Mouse (Mus musculus): Measurements from ENCODE around the gene Sphk2. TPM values are rescaled to one million over a fixed set of nuclear protein-coding genes. Genes with fewer than 3 reads are reported as not detected.
"Not testable (repeated sequence)": the region's sequence is repeated elsewhere in the genome, so short reads cannot be mapped to it uniquely, and the experiment has no call there.

Gene Sphk2
- total and polyA plus RNA-seq, 2 experiments from 2014 or later, result 11.1 to 19.5 TPM

DNA sequence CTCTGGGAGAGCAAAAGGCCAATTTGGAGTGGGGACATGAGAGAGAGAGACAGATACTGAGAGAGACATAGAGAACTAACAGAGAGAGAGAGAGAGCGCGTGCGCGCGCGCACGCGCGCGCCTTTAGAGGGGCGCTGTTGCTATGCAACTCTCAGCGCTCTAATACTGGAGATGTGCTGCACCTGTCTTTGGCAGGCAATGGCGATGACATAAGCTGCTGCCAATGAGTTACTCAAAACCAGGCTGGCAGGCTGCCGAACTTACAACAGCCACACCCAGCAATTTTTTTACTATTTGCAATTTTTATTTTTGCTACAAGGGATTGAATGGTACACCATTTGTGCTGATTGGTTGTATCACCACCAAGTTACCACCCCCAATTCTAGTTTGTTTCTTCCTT, 50.0 kb downstream of the Sphk2 start:
- ATAC-seq (ENCODE audit: insufficient read depth, low read depth) (no peak), DNase-seq (ENCODE audit: low spot score) (no peak)
- TF ChIP-seq CTCF (IDR thresholded peaks at IDR 0.05; ENCODE audit: low read depth), result no peak
- no peak overlapping the region for H3K4me2 ChIP-seq (ENCODE audit: low read depth, low read length)
- H3K36me3 ChIP-seq (replicated peaks; ENCODE audit: control insufficient read depth, insufficient read depth, low read length), result no peaks in the 10 kb centered on the region
- H3K9ac ChIP-seq (replicated peaks; ENCODE audit: low read depth, low read length), result no peak overlapping the region
- H3K27me3 ChIP-seq (ENCODE audit: control insufficient read depth, insufficient read depth, low read length), result no peaks in the 10 kb centered on the region
- no peaks in the 10 kb centered on the region for H3K9me3 ChIP-seq (replicated peaks; ENCODE audit: control insufficient read depth, low read length)
- H3K27ac ChIP-seq (ENCODE audit: low read depth), result no peak overlapping the region
- no peak overlapping the region for H3K4me3 ChIP-seq (ENCODE audit: low read depth, low read length)
- peaks cover 3% of the 10 kb centered on the region; the same call in 1 of the 2 replicates for H3K4me1 ChIP-seq (ENCODE audit: control insufficient read depth, insufficient read depth)
- WGBS, result 71% methylated on average over 14 of the region's 14 CpGs

DNA sequence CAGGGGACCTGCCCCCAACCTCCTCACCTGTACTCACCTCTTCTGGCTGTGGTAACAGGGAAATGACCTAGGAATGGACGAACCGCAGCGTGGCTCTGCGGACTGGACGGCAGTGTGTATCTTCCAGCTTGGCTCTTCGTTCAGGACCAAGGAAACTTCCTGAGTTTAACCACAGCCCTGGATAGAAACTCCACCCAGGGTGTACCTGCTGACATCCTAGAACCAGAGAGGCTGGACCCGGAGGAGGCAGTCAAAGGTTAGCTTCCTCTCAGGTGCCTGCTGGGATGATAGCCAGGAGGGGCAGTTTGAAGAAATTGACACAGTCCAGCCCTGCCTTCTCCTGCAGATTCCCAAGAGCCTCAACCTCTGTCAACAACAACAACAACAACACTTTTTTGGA, 51.6 kb downstream of the Sphk2 start, which contains the start of gene Fut2:
Gene Fut2, minus strand, starts transcription at position 234 of the 400 bp plus-strand sequence.
- 83% methylated on average over 7 of the region's 7 CpGs for WGBS
- no peaks in the 10 kb centered on the region for H3K36me3 ChIP-seq (replicated peaks; ENCODE audit: control insufficient read depth, insufficient read depth, low read length)

DNA sequence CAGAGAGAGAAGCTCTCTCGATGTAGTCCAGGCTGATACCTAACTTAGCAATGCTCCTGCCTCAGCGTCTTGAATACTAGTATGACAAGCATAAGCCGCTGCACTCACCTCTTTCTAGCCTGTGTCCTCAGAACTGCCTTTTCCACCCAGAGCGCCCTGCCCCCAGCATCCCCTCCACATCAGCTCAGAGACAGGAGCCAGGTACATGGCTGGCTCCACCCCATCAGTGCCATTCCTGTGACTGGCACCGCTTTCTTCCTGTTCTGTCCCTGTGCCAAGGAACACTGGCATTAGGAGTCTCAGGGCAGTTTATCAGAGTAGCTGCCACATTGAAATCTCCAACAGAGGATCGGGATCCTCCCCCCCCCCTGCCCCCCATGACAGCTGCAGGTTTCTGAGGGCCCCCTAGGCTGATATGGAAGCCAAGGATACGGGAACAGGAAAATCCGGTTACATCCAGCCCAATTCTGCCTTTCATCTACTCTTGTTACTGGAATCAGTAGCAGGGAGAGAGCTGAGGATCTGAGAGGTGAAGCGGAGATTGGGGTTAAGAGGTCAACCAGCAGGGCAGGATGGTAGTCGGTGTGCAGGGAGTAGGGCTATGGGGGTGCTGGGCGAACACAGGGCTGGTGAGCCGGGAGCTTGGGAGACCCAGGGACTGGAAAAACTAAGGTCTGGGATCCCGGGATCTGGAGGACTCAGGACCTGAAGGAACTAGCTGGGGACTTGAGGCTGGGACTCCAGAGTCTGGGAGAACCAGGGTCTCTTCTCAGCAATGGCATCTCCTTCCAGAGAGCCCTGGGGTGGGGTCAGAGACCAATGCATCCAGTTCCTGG, 52.3 kb downstream of the Sphk2 start:
- H3K4me3 ChIP-seq (ENCODE audit: low read depth, low read length), result no peak overlapping the region
- no peak for DNase-seq (ENCODE audit: low spot score)
- H3K27ac ChIP-seq (ENCODE audit: low read depth), result no peak overlapping the region
- no peaks in the 10 kb centered on the region for H3K9me3 ChIP-seq (replicated peaks; ENCODE audit: control insufficient read depth, low read length)
- H3K27me3 ChIP-seq (ENCODE audit: control insufficient read depth, insufficient read depth, low read length), result no peaks in the 10 kb centered on the region
- no peak overlapping the region for H3K9ac ChIP-seq (replicated peaks; ENCODE audit: low read depth, low read length)
- peaks cover 3% of the 10 kb centered on the region; the same call in 1 of the 2 replicates for H3K4me1 ChIP-seq (ENCODE audit: control insufficient read depth, insufficient read depth)
- no peaks in the 10 kb centered on the region for H3K36me3 ChIP-seq (replicated peaks; ENCODE audit: control insufficient read depth, insufficient read depth, low read length)
- H3K4me2 ChIP-seq (ENCODE audit: low read depth, low read length), result no peak overlapping the region
- 52% methylated on average over 13 of the region's 13 CpGs for WGBS
- TF ChIP-seq EP300 (IDR thresholded peaks at IDR 0.05; ENCODE audit: low read depth) (no peak), CTCF (IDR thresholded peaks at IDR 0.05; ENCODE audit: low read depth) (no peak)
- no peak for ATAC-seq (ENCODE audit: insufficient read depth, low read depth)

More for the DNA sequence above, 51.6 kb downstream of the Sphk2 start, which contains the start of gene Fut2:
- Histone ChIP-seq H3K4me3 (ENCODE audit: low read depth, low read length) (no peak within 1 kb of the TSS), H3K4me2 (ENCODE audit: low read depth, low read length) (no peak within 1 kb of the TSS), H3K9me3 (replicated peaks; ENCODE audit: control insufficient read depth, low read length) (no peaks in the 10 kb centered on the region), H3K4me1 (ENCODE audit: control insufficient read depth, insufficient read depth) (peaks cover 3% of the 10 kb centered on the region; the same call in 1 of the 2 replicates), H3K27ac (ENCODE audit: low read depth) (no peak within 1 kb of the TSS), H3K27me3 (ENCODE audit: control insufficient read depth, insufficient read depth, low read length) (no peaks in the 10 kb centered on the region), H3K9ac (replicated peaks; ENCODE audit: low read depth, low read length) (no peak within 1 kb of the TSS)
- ATAC-seq (ENCODE audit: insufficient read depth, low read depth) (no peak), DNase-seq (ENCODE audit: low spot score) (no peak)
- TF ChIP-seq EP300 (IDR thresholded peaks at IDR 0.05; ENCODE audit: low read depth) (no peak), CTCF (IDR thresholded peaks at IDR 0.05; ENCODE audit: low read depth) (no peak)

DNA sequence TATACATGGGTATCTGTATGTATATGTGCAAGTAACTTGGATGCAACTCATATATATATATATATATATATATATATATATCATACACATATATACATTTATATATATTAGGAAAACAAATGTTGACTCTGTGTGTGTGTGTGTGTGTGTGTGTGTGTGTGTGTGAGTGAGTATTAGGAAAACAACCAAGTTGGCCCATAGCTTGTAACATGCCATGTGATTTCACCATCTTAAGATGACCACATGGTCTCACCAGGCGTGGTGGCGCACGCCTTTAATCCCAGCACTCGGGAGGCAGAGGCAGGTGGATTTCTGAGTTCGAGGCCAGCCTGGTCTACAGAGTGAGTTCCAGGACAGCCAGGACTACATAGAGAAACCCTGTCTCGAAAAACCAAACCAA, 56.1 kb downstream of the Sphk2 start:
- H3K4me1 ChIP-seq (ENCODE audit: control insufficient read depth, insufficient read depth); H3K4me3 ChIP-seq (ENCODE audit: low read depth, low read length); H3K9ac ChIP-seq (replicated peaks; ENCODE audit: low read depth, low read length); ATAC-seq (ENCODE audit: insufficient read depth, low read depth); H3K27ac ChIP-seq (ENCODE audit: low read depth); H3K36me3 ChIP-seq (replicated peaks; ENCODE audit: control insufficient read depth, insufficient read depth, low read length); DNase-seq (ENCODE audit: low spot score); H3K9me3 ChIP-seq (replicated peaks; ENCODE audit: control insufficient read depth, low read length); H3K27me3 ChIP-seq (ENCODE audit: control insufficient read depth, insufficient read depth, low read length); H3K4me2 ChIP-seq (ENCODE audit: low read depth, low read length): not testable (repeated sequence)
- 87% methylated on average over 6 of the region's 6 CpGs for WGBS

DNA sequence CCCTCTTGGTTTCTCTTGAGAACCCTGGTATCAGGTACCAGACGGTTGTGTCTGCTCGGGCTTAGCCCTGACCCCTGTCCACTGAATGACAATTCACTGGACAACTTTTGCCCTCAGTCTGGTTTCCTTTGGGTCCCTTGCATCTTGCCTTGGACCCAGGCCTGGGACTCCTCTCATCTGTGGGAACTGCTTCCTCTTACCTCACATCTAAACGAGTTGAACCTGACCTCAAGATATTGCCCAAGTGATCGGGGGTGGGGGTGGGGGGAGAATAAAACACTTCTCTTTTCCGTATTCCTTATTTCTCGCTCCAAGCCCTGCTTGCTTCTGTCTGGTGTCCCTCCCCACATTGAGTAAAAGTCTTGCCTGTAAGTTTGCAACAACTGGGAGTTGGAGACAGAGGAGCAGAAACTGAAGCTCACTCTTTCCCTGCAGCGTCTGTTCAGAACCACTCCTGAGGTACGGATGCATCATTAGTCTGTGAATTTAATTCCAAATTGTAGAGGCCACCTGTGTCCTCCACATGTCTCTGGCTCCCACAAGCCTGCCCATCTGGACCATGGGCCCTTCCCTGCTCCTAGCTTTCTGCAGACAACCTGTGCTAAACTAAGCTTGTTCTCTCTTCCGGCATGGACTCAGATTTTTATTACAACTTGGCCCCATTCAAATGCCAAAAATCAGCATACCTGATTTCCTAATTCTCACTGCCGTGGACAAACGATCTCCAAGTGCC, 56.9 kb downstream of the Sphk2 start:
- H3K4me2 ChIP-seq (ENCODE audit: low read depth, low read length), result no peak overlapping the region
- TF ChIP-seq CTCF (IDR thresholded peaks at IDR 0.05; ENCODE audit: low read depth) (no peak), EP300 (IDR thresholded peaks at IDR 0.05; ENCODE audit: low read depth) (no peak)
- H3K4me3 ChIP-seq (ENCODE audit: low read depth, low read length), result no peak overlapping the region
- WGBS, result 82% methylated on average over 11 of the region's 11 CpGs
- no peaks in the 10 kb centered on the region for H3K36me3 ChIP-seq (replicated peaks; ENCODE audit: control insufficient read depth, insufficient read depth, low read length)
- peaks cover 8% of the 10 kb centered on the region; the same call in 1 of the 2 replicates for H3K9me3 ChIP-seq (replicated peaks; ENCODE audit: control insufficient read depth, low read length)
- no peak overlapping the region for H3K9ac ChIP-seq (replicated peaks; ENCODE audit: low read depth, low read length)
- no peak overlapping the region for H3K27ac ChIP-seq (ENCODE audit: low read depth)
- ATAC-seq (ENCODE audit: insufficient read depth, low read depth) (no peak), DNase-seq (ENCODE audit: low spot score) (no peak)
- peaks cover 3% of the 10 kb centered on the region; the same call in 1 of the 2 replicates for H3K4me1 ChIP-seq (ENCODE audit: control insufficient read depth, insufficient read depth)
- H3K27me3 ChIP-seq (ENCODE audit: control insufficient read depth, insufficient read depth, low read length), result no peaks in the 10 kb centered on the region

Other genes with a start within 250 kb of the Sphk2 start
Only the 30 nearest of the 32 such genes appear.
- 3.4 and 5.6 TPM in 2 replicates for gene Dhdh, start 229.2 kb downstream of the Sphk2 start, total RNA-seq (2014; rRNA removed; ENCODE audit: low replicate concordance)
- 5.1 and 5.3 TPM in 2 replicates for gene Dhdh, start 229.2 kb downstream of the Sphk2 start, polyA plus RNA-seq (2015; fragmentation: Nextera tagmentation; extraction: Ambion mirVana)
- 78.4 and 107 TPM in 2 replicates for gene Nucb1, start 207.6 kb downstream of the Sphk2 start, total RNA-seq (2014; rRNA removed; ENCODE audit: low replicate concordance)
- gene Nucb1, start 207.6 kb downstream of the Sphk2 start, polyA plus RNA-seq (2015; fragmentation: Nextera tagmentation; extraction: Ambion mirVana), result 108 and 110 TPM in 2 replicates
- 10.6 and 28.8 TPM in 2 replicates for gene Ppp1r15a, start 191.7 kb downstream of the Sphk2 start, total RNA-seq (2014; rRNA removed; ENCODE audit: low replicate concordance)
- 19.2 and 22.8 TPM in 2 replicates for gene Ppp1r15a, start 191.7 kb downstream of the Sphk2 start, polyA plus RNA-seq (2015; fragmentation: Nextera tagmentation; extraction: Ambion mirVana)
- gene Plekha4, start 191.7 kb downstream of the Sphk2 start, total RNA-seq (2014; rRNA removed; ENCODE audit: low replicate concordance), result 1.3 and 3.4 TPM in 2 replicates
- gene Plekha4, start 191.7 kb downstream of the Sphk2 start, polyA plus RNA-seq (2015; fragmentation: Nextera tagmentation; extraction: Ambion mirVana), result 0.78 and 1.2 TPM in 2 replicates
- not detected in 2 replicates for gene Hsd17b14, start 163.1 kb downstream of the Sphk2 start, total RNA-seq (2014; rRNA removed; ENCODE audit: low replicate concordance)
- 0.11 and 0.34 TPM in 2 replicates for gene Hsd17b14, start 163.1 kb downstream of the Sphk2 start, polyA plus RNA-seq (2015; fragmentation: Nextera tagmentation; extraction: Ambion mirVana)
- gene Bcat2, start 147.8 kb downstream of the Sphk2 start, total RNA-seq (2014; rRNA removed; ENCODE audit: low replicate concordance), result 70.6 and 97.2 TPM in 2 replicates
- gene Bcat2, start 147.8 kb downstream of the Sphk2 start, polyA plus RNA-seq (2015; fragmentation: Nextera tagmentation; extraction: Ambion mirVana), result 73.7 and 74.8 TPM in 2 replicates
- not detected in 2 replicates for gene Fgf21, start 102.5 kb downstream of the Sphk2 start, total RNA-seq (2014; rRNA removed; ENCODE audit: low replicate concordance)
- 0.12 TPM in 1 of 2 replicates, not detected in the other for gene Fgf21, start 102.5 kb downstream of the Sphk2 start, polyA plus RNA-seq (2015; fragmentation: Nextera tagmentation; extraction: Ambion mirVana)
- gene Fut1, start 100.7 kb downstream of the Sphk2 start, total RNA-seq (2014; rRNA removed; ENCODE audit: low replicate concordance), result not detected in 2 replicates
- not detected in 2 replicates for gene Fut1, start 100.7 kb downstream of the Sphk2 start, polyA plus RNA-seq (2015; fragmentation: Nextera tagmentation; extraction: Ambion mirVana)
- 0.53 TPM in 1 of 2 replicates, not detected in the other for gene Izumo1, start 96.2 kb downstream of the Sphk2 start, total RNA-seq (2014; rRNA removed; ENCODE audit: low replicate concordance)
- 0.11 and 0.23 TPM in 2 replicates for gene Izumo1, start 96.2 kb downstream of the Sphk2 start, polyA plus RNA-seq (2015; fragmentation: Nextera tagmentation; extraction: Ambion mirVana)
- gene Rasip1, start 90.5 kb downstream of the Sphk2 start, total RNA-seq (2014; rRNA removed; ENCODE audit: low replicate concordance), result 68.8 and 77.6 TPM in 2 replicates
- 13.7 and 14.3 TPM in 2 replicates for gene Rasip1, start 90.5 kb downstream of the Sphk2 start, polyA plus RNA-seq (2015; fragmentation: Nextera tagmentation; extraction: Ambion mirVana)
- gene Mamstr, start 78.0 kb downstream of the Sphk2 start, total RNA-seq (2014; rRNA removed; ENCODE audit: low replicate concordance), result 5.6 and 6.5 TPM in 2 replicates
- gene Mamstr, start 78.0 kb downstream of the Sphk2 start, polyA plus RNA-seq (2015; fragmentation: Nextera tagmentation; extraction: Ambion mirVana), result 7.2 and 7.7 TPM in 2 replicates
- not detected in 2 replicates for gene Fut2, start 51.6 kb downstream of the Sphk2 start, total RNA-seq (2014; rRNA removed; ENCODE audit: low replicate concordance)
- gene Fut2, start 51.6 kb downstream of the Sphk2 start, polyA plus RNA-seq (2015; fragmentation: Nextera tagmentation; extraction: Ambion mirVana), result 1.5 and 1.7 TPM in 2 replicates
- gene Ntn5, start 34.0 kb downstream of the Sphk2 start, total RNA-seq (2014; rRNA removed; ENCODE audit: low replicate concordance), result not detected in 2 replicates
- gene Ntn5, start 34.0 kb downstream of the Sphk2 start, polyA plus RNA-seq (2015; fragmentation: Nextera tagmentation; extraction: Ambion mirVana), result 0.11 TPM in 1 of 2 replicates, not detected in the other
- gene Sec1, start 23.6 kb downstream of the Sphk2 start, total RNA-seq (2014; rRNA removed; ENCODE audit: low replicate concordance), result 0.62 and 1.3 TPM in 2 replicates
- 0.16 and 0.33 TPM in 2 replicates for gene Sec1, start 23.6 kb downstream of the Sphk2 start, polyA plus RNA-seq (2015; fragmentation: Nextera tagmentation; extraction: Ambion mirVana)
- 1.6 and 3.0 TPM in 2 replicates for gene Car11, start 18.2 kb downstream of the Sphk2 start, total RNA-seq (2014; rRNA removed; ENCODE audit: low replicate concordance)
- gene Car11, start 18.2 kb downstream of the Sphk2 start, polyA plus RNA-seq (2015; fragmentation: Nextera tagmentation; extraction: Ambion mirVana), result 2.5 and 2.8 TPM in 2 replicates
- 29.3 and 37.4 TPM in 2 replicates for gene Dbp, start 12.9 kb downstream of the Sphk2 start, total RNA-seq (2014; rRNA removed; ENCODE audit: low replicate concordance)
- 21.9 and 24.9 TPM in 2 replicates for gene Dbp, start 12.9 kb downstream of the Sphk2 start, polyA plus RNA-seq (2015; fragmentation: Nextera tagmentation; extraction: Ambion mirVana)
- 1,259 and 1,310 TPM in 2 replicates for gene Rpl18, start 2.5 kb downstream of the Sphk2 start, total RNA-seq (2014; rRNA removed; ENCODE audit: low replicate concordance)
- 479 and 486 TPM in 2 replicates for gene Rpl18, start 2.5 kb downstream of the Sphk2 start, polyA plus RNA-seq (2015; fragmentation: Nextera tagmentation; extraction: Ambion mirVana)
- gene Fam83e, start 3.2 kb upstream of the Sphk2 start, total RNA-seq (2014; rRNA removed; ENCODE audit: low replicate concordance), result not detected in 2 replicates
- 0.07 and 0.26 TPM in 2 replicates for gene Fam83e, start 3.2 kb upstream of the Sphk2 start, polyA plus RNA-seq (2015; fragmentation: Nextera tagmentation; extraction: Ambion mirVana)
- not detected in 2 replicates for gene Spaca4, start 7.8 kb upstream of the Sphk2 start, total RNA-seq (2014; rRNA removed; ENCODE audit: low replicate concordance)
- not detected in 2 replicates for gene Spaca4, start 7.8 kb upstream of the Sphk2 start, polyA plus RNA-seq (2015; fragmentation: Nextera tagmentation; extraction: Ambion mirVana)
- 0.31 TPM in 1 of 2 replicates, not detected in the other for gene Lmtk3, start 65.7 kb upstream of the Sphk2 start, total RNA-seq (2014; rRNA removed; ENCODE audit: low replicate concordance)
- gene Lmtk3, start 65.7 kb upstream of the Sphk2 start, polyA plus RNA-seq (2015; fragmentation: Nextera tagmentation; extraction: Ambion mirVana), result not detected in 2 replicates
- not detected in 2 replicates for gene Sult2b1, start 66.7 kb upstream of the Sphk2 start, total RNA-seq (2014; rRNA removed; ENCODE audit: low replicate concordance)
- 0.23 and 0.27 TPM in 2 replicates for gene Sult2b1, start 66.7 kb upstream of the Sphk2 start, polyA plus RNA-seq (2015; fragmentation: Nextera tagmentation; extraction: Ambion mirVana)
- 99.9 and 102 TPM in 2 replicates for gene Cyth2, start 96.6 kb upstream of the Sphk2 start, total RNA-seq (2014; rRNA removed; ENCODE audit: low replicate concordance)
- 86.5 and 90.0 TPM in 2 replicates for gene Cyth2, start 96.6 kb upstream of the Sphk2 start, polyA plus RNA-seq (2015; fragmentation: Nextera tagmentation; extraction: Ambion mirVana)
- 0.35 TPM in 1 of 2 replicates, not detected in the other for gene Kcnj14, start 106.8 kb upstream of the Sphk2 start, total RNA-seq (2014; rRNA removed; ENCODE audit: low replicate concordance)
- 0.26 and 0.29 TPM in 2 replicates for gene Kcnj14, start 106.8 kb upstream of the Sphk2 start, polyA plus RNA-seq (2015; fragmentation: Nextera tagmentation; extraction: Ambion mirVana)
- gene Grwd1, start 112.9 kb upstream of the Sphk2 start, total RNA-seq (2014; rRNA removed; ENCODE audit: low replicate concordance), result 26.7 and 28.8 TPM in 2 replicates
- 19.3 and 22.7 TPM in 2 replicates for gene Grwd1, start 112.9 kb upstream of the Sphk2 start, polyA plus RNA-seq (2015; fragmentation: Nextera tagmentation; extraction: Ambion mirVana)
- 279 and 304 TPM in 2 replicates for gene Kdelr1, start 154.8 kb upstream of the Sphk2 start, total RNA-seq (2014; rRNA removed; ENCODE audit: low replicate concordance)
- 58.5 and 62.4 TPM in 2 replicates for gene Kdelr1, start 154.8 kb upstream of the Sphk2 start, polyA plus RNA-seq (2015; fragmentation: Nextera tagmentation; extraction: Ambion mirVana)
- 1.0 and 3.1 TPM in 2 replicates for gene Grin2d, start 160.4 kb upstream of the Sphk2 start, total RNA-seq (2014; rRNA removed; ENCODE audit: low replicate concordance)
- gene Grin2d, start 160.4 kb upstream of the Sphk2 start, polyA plus RNA-seq (2015; fragmentation: Nextera tagmentation; extraction: Ambion mirVana), result 0.12 and 0.16 TPM in 2 replicates
- 0.27 TPM in 1 of 2 replicates, not detected in the other for gene Syngr4, start 178.7 kb upstream of the Sphk2 start, total RNA-seq (2014; rRNA removed; ENCODE audit: low replicate concordance)
- gene Syngr4, start 178.7 kb upstream of the Sphk2 start, polyA plus RNA-seq (2015; fragmentation: Nextera tagmentation; extraction: Ambion mirVana), result 0.58 and 0.71 TPM in 2 replicates
- 94.0 and 124 TPM in 2 replicates for gene Tmem143, start 178.9 kb upstream of the Sphk2 start, total RNA-seq (2014; rRNA removed; ENCODE audit: low replicate concordance)
- 11.7 and 12.0 TPM in 2 replicates for gene Tmem143, start 178.9 kb upstream of the Sphk2 start, polyA plus RNA-seq (2015; fragmentation: Nextera tagmentation; extraction: Ambion mirVana)
- 43.4 and 46.1 TPM in 2 replicates for gene Emp3, start 203.4 kb upstream of the Sphk2 start, total RNA-seq (2014; rRNA removed; ENCODE audit: low replicate concordance)
- 73.0 and 75.6 TPM in 2 replicates for gene Emp3, start 203.4 kb upstream of the Sphk2 start, polyA plus RNA-seq (2015; fragmentation: Nextera tagmentation; extraction: Ambion mirVana)
- gene Ccdc114, start 206.1 kb upstream of the Sphk2 start, total RNA-seq (2014; rRNA removed; ENCODE audit: low replicate concordance), result 1.2 and 1.7 TPM in 2 replicates
- gene Ccdc114, start 206.1 kb upstream of the Sphk2 start, polyA plus RNA-seq (2015; fragmentation: Nextera tagmentation; extraction: Ambion mirVana), result 2.2 and 2.9 TPM in 2 replicates